Mouse (Mus musculus): ENCODE measurements at regions not wholly inside any gene's neighbourhood (a gene's known extent, or its start where the extent isn't known, plus 50 kb on each side); places are given as distances from the start of the nearest gene placed in this dataset.

- TF ChIP-seq CTCF (IDR thresholded peaks at IDR 0.05; ENCODE audit: low read depth) (no peak), EP300 (IDR thresholded peaks at IDR 0.05; ENCODE audit: low read depth) (no peak)
Measured at GRCm38 (mm10) chr16:78697514-78698209, 121.2 kb upstream of the D16Ertd472e start.

All from liver, postnatal 0 days (tissue).